Mouse (Mus musculus) G1E (cell line): ENCODE measurements around the gene Slc35a5. TPM values are rescaled to one million over a fixed set of nuclear protein-coding genes. Genes with fewer than 3 reads are reported as not detected.

Source experiments
- ATAC-seq: 2 replicates; pipeline ENCODE4 v1.8.0; 2016; ENCODE audit warnings: mild to moderate bottlenecking; ENCODE audit not compliant: insufficient number of reproducible peaks, poor library complexity, low FRiP score, severe bottlenecking; ENCODE audit errors: extremely low read depth
- DNase-seq: peaks from one replicate; pipeline ENCODE4 v3.0.0; 2012; ENCODE audit warnings: low spot score
- H3K27me3 ChIP-seq: 2 replicates; pipeline ENCODE4 v1.6.1; 2012; ENCODE audit warnings: mild to moderate bottlenecking, low read length, inconsistent platforms; ENCODE audit not compliant: insufficient read depth
- H3K36me3 ChIP-seq: replicated peaks from 2 replicates; pipeline ENCODE3; 2012; ENCODE audit warnings: mild to moderate bottlenecking, inconsistent platforms
- H3K4me1 ChIP-seq: 2 replicates; pipeline ENCODE4 v1.6.1; 2012; ENCODE audit warnings: low read depth, low read length, inconsistent platforms, mixed read lengths; ENCODE audit not compliant: insufficient read depth
- H3K4me3 ChIP-seq: 2 replicates; pipeline ENCODE4 v1.5.1; 2012; ENCODE audit warnings: low read depth, mild to moderate bottlenecking, inconsistent platforms, low read length, moderate library complexity, mixed read lengths
- H3K9me3 ChIP-seq: replicated peaks from 2 replicates; pipeline ENCODE4 v1.6.1; 2012; ENCODE audit warnings: inconsistent platforms
- CTCF ChIP-seq: IDR thresholded peaks from 2 replicates; pipeline ENCODE4 v1.5.1; 2012; ENCODE audit warnings: low read depth, low read length, inconsistent platforms, mixed read lengths
- GATA1 ChIP-seq: IDR thresholded peaks from 2 replicates; pipeline ENCODE4 v1.6.1; 2012; ENCODE audit warnings: borderline replicate concordance, low read length, inconsistent platforms, mixed read lengths
- GATA2 ChIP-seq: IDR thresholded peaks from 2 replicates; pipeline ENCODE4 v1.6.1; 2012; ENCODE audit warnings: low read depth, low read length, inconsistent platforms, borderline replicate concordance
- POLR2AphosphoS5 ChIP-seq: IDR thresholded peaks from 2 replicates; pipeline ENCODE4 v1.6.1; 2012; ENCODE audit warnings: low read depth, low read length, inconsistent platforms; ENCODE audit not compliant: insufficient replicate concordance
- TAL1 ChIP-seq: conservative IDR thresholded peaks from 2 replicates; pipeline ENCODE4 v1.6.1; 2012; ENCODE audit warnings: low read depth, low read length, inconsistent platforms, mixed read lengths
- polyA plus RNA-seq: library from polyadenylated mRNA; stranded (reverse); fragments of >175 nt; gene quantifications from 2 replicates; pipeline ENCODE4 v1.2.3, GENCODE M21; 2012
- total RNA-seq, 2 experiments: library from RNA; stranded (forward) in 1 of 2; stranded (reverse) in 1 of 2; fragments of 200-1000 nt in 1 of 2; fragments of >200 nt in 1 of 2; fragmentation: Nextera tagmentation in 1 of 2; gene quantifications; 2 replicates each; pipeline ENCODE4 v1.2.3; 2014 to 2017

The Slc35a5 gene
- total and polyA plus RNA-seq, 3 experiments = 0.22 to 21.9 (median 11.5) TPM

DNA sequence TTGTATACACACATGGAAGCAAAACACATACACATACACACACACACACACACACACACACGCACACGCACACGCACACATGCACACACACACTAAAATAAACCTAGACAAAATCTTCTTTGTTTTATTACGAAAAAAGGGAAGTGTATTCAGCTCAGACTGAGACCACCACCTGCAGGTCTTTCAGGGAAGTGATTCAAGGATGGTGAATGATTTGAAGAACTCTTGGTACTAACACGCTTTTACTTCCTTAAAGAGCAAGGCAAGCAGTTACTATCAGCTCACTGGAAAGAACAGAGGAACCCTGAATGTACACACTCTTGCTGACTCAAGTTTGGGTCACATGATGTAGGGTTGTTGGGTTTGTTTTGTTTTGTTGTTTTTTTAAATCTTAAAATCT is 15.9 kb downstream of the Slc35a5 start:
- no peak for ATAC-seq
- TF ChIP-seq GATA2 = no peak
- no peak for TF ChIP-seq GATA1
- TF ChIP-seq POLR2AphosphoS5 = no peak
- TF ChIP-seq TAL1 = no peak
- TF ChIP-seq CTCF = no peak

DNA sequence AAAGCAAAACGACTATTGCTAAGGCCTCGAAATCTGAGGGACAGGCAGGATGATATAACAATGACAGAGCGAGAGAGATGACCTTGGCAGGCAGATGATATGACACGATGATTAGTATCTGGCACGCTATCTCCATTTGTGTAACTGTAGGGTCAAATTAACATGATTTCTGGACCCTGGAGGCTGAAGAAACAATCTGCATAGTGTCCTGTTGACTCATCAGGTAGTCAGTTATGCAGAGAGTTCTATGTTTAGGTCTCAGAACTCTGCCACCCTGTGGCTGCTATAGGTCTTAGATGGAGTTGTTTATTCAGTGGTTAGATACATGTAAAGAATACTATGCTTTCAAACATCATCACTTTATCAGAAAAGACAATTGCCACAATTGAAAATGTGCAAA is 16.8 kb downstream of the Slc35a5 start:
- H3K36me3 ChIP-seq = peaks cover 44% of the 10 kb centered on the region
- no peaks in the 10 kb centered on the region; the same call in 1 of the 2 replicates for H3K4me1 ChIP-seq
- no peaks in the 10 kb centered on the region for H3K27me3 ChIP-seq
- DNase-seq (no peak), ATAC-seq (no peak)
- no peaks in the 10 kb centered on the region for H3K9me3 ChIP-seq
- H3K4me3 ChIP-seq = no peak overlapping the region
- TF ChIP-seq CTCF (no peak), POLR2AphosphoS5 (no peak), TAL1 (no peak), GATA2 (no peak), GATA1 (no peak)

More for the DNA sequence above, 15.9 kb downstream of the Slc35a5 start:
- Histone ChIP-seq H3K36me3 (peaks cover 49% of the 10 kb centered on the region), H3K27me3 (no peaks in the 10 kb centered on the region), H3K4me1 (no peaks in the 10 kb centered on the region; the same call in 1 of the 2 replicates), H3K9me3 (no peaks in the 10 kb centered on the region), H3K4me3 (no peak overlapping the region)
- DNase-seq = no peak

DNA sequence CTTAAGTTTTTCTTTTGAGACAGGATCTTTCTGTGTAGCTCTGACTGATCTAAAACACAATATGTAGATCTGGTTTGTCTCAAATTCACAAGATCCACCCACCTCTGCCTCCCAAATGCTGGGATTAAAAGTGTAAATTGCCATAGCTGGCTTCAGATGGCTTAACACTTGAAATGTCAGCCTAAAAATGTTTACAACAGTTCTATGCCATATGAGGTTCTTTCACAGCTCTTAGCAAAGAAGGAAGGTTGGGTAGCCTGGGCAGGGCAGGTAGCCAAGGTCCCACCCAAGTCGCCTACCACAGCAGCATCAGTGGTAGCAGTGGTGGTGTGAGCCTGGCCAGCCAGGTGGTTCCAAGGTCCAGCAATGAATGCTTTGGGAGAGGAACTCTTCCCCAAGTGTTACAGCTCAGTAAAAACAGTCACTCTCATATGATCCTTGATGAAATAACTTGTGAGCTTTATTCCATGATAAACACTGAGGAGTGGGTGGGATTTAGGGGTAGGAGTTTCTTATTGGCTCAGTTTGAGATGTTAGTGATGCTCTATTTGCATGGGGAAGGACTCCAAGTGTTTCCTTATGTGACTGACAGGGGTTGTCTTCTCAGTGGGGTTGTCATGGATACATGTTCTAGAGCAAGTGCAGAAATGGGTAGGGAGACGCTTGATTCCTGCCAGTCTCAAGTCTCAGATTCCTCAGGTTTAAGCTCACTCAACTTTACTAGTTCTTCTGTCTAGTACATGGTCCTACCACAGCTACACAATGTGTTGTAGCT is 30.4 kb downstream of the Slc35a5 start:
- Histone ChIP-seq H3K4me3 (no peak overlapping the region), H3K9me3 (no peaks in the 10 kb centered on the region), H3K36me3 (no peaks in the 10 kb centered on the region), H3K4me1 (no peaks in the 10 kb centered on the region), H3K27me3 (peaks cover 12% of the 10 kb centered on the region; the same call in 1 of the 2 replicates)
- TF ChIP-seq GATA1 = no peak
- no peak for TF ChIP-seq CTCF
- no peak for TF ChIP-seq GATA2
- DNase-seq (no peak), ATAC-seq (no peak)

DNA sequence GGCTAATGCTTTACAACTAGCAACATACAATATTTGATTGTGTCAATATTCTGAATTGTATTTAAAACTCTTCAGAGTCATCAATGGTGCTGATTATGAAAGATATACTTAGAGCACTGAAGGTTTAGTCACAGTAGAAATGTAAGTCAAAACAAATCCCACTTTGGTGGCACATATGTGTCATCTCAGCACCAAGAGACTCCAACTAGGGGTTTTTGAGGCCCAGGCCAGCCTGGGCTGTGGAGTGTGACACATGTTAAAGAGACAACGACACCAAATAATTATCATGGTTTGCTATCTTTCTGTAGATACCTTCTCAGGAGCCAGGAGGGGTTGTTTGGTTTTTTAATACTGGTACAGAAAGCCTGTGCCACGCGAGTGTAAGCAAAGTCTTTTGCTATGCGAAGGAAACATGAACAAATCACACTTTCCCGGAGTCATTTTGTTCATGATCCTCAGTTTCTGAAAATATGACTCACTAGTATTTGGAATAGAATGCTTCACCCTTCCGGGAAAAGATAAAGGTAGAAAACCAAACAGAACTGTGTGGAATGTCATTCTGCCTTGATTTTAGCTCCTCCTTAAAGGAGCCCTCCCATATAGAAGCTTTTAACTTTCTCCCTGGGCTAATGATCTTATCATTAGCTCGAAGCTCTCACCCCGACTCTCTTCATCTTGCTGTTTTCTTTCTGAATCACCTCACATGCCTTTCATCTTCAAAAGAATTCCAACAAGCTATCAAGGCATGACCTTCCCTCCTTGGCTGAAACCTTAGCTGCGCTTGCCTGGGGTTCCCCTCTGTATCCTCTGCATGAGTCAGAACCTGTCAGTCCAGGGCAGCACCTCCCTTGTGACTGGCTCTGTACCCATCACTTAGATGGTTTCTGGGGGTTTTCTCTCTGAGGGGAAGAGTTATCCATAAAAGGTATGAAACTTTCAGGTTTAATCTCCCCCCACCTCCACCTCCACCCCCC is 34.0 kb downstream of the Slc35a5 start:
- H3K4me3 ChIP-seq = no peak overlapping the region
- H3K9me3 ChIP-seq = no peaks in the 10 kb centered on the region
- DNase-seq = no peak
- no peaks in the 10 kb centered on the region for H3K36me3 ChIP-seq
- H3K4me1 ChIP-seq = no peaks in the 10 kb centered on the region
- peaks cover 19% of the 10 kb centered on the region for H3K27me3 ChIP-seq
- ATAC-seq = no peak
- TF ChIP-seq TAL1 = no peak
- no peak for TF ChIP-seq CTCF
- no peak for TF ChIP-seq GATA2
- no peak for TF ChIP-seq POLR2AphosphoS5
- TF ChIP-seq GATA1 = no peak

DNA sequence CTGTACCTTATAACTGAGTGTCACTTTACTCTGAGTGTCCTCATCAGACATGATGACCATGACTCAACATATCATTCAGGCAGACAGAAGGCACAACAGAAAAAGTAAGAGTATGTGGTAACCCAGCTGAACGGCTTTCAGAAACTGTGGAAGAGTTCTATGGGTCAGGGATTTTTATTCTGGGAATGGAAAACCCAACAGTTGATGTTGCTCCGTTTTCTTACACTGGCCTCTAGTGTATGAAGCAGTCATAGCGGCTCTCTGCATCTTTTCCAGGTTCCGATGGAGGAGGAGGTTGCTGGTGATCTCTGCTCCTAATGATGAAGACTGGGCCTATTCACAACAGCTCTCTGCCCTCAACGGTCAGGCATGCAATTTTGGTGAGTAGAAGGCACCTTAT is 35.9 kb downstream of the Slc35a5 start:
- no peaks in the 10 kb centered on the region for H3K9me3 ChIP-seq
- no peak for TF ChIP-seq TAL1
- TF ChIP-seq CTCF = no peak
- no peak for TF ChIP-seq GATA1
- TF ChIP-seq GATA2 = no peak
- TF ChIP-seq POLR2AphosphoS5 = no peak
- H3K4me3 ChIP-seq = no peak overlapping the region
- H3K36me3 ChIP-seq = no peaks in the 10 kb centered on the region
- peaks cover 17% of the 10 kb centered on the region for H3K27me3 ChIP-seq
- no peaks in the 10 kb centered on the region for H3K4me1 ChIP-seq
- ATAC-seq = no peak
- no peak for DNase-seq

DNA sequence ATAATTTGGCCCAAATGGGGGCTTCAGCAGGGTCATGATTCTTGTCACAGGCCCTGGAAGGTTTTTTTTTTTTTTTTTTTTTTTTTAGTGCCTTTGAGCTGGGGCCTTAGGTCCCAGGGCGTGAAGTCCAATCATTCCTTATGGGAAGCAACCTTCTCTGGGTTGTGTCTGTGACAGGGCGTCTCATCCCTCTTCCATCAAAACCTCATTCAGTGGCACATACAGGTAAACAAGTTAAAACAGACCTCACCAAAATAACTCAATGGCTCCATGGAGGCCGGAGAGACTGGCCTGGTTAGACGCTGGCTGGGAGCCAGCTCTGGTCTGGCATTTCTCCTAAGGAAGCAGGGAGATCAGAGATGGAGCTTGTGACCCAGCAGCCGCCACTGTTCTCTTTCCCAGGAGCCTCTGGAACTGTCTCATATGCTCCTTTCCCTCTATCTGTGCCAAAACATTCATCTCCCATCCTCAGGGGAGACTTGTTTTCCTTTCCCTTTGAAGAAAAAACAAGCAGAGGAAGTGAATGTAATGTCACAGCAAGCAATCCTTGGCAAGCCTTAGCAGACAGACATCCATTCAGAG is 37.6 kb downstream of the Slc35a5 start:
- peaks cover 4% of the 10 kb centered on the region; the same call in 1 of the 2 replicates for H3K4me1 ChIP-seq
- no peak overlapping the region for H3K4me3 ChIP-seq
- TF ChIP-seq GATA1 = no peak
- TF ChIP-seq GATA2 = no peak
- TF ChIP-seq CTCF = no peak
- no peak for TF ChIP-seq TAL1
- TF ChIP-seq POLR2AphosphoS5 = no peak
- peaks cover 14% of the 10 kb centered on the region for H3K27me3 ChIP-seq
- no peaks in the 10 kb centered on the region for H3K9me3 ChIP-seq
- DNase-seq = no peak
- no peak for ATAC-seq
- no peaks in the 10 kb centered on the region for H3K36me3 ChIP-seq
